In genomic region chr2:34799357-34800256, GRCm38 (mm10) we compare ENCODE assay signal across 8 mouse cellular contexts. TPM values are rescaled to one million over a fixed set of nuclear protein-coding genes. Genes with fewer than 3 reads are reported as not detected.
DNase-seq lines count a peak whose midpoint lies in the region; ATAC-seq and TF ChIP-seq lines count a peak whose summit lies in the region.

Gene Rabepk, minus strand, starts transcription at chr2:34799912.

- ATAC-seq in heart, embryonic 13.5 days (ENCODE audit: extremely low read depth, insufficient number of reproducible peaks, low FRiP score, low TSS enrichment) = peak; percentile 75
- peak; percentile 75 for ATAC-seq in liver, embryonic 14.5 days (ENCODE audit: insufficient read depth)
- ATAC-seq in stomach, embryonic 15.5 days (ENCODE audit: insufficient read depth, low FRiP score, low read depth) = peak; percentile 83

- H3K9ac ChIP-seq in CH12.LX (ENCODE audit: insufficient read depth, low read depth) = peak within 1 kb of the TSS; percentile 74
- H3K9ac ChIP-seq in heart, embryonic 13.5 days = peak within 1 kb of the TSS; percentile 86
- H3K9ac ChIP-seq in liver, embryonic 14.5 days (replicated peaks) = peak within 1 kb of the TSS; percentile 69
- H3K9ac ChIP-seq in stomach, embryonic 15.5 days = peak within 1 kb of the TSS; percentile 51

- peaks cover 0 to 30% of the 10 kb centered on the region in 2 experiments; a peak in 3 of 4 replicates for H3K4me1 ChIP-seq in CH12.LX (ENCODE audit: control insufficient read depth in 1 of 2, insufficient read depth in 2 of 2)
- H3K4me1 ChIP-seq in heart, embryonic 13.5 days = peaks cover 29% of the 10 kb centered on the region
- H3K4me1 ChIP-seq in liver, embryonic 14.5 days (replicated peaks; ENCODE audit: control insufficient read depth in 2 of 2, insufficient read depth in 2 of 2, low read length in 1 of 2) = peaks cover 23 to 30% of the 10 kb centered on the region in 2 experiments
- peaks cover 16% of the 10 kb centered on the region for H3K4me1 ChIP-seq in stomach, embryonic 15.5 days

- H3K27ac ChIP-seq in CH12.LX (ENCODE audit: insufficient read depth, low read depth) = peak within 1 kb of the TSS; percentile 43; the same call in 1 of the 2 replicates
- peak within 1 kb of the TSS; percentile 77 for H3K27ac ChIP-seq in heart, embryonic 13.5 days (replicated peaks)
- peak within 1 kb of the TSS; percentile 65 for H3K27ac ChIP-seq in liver, embryonic 14.5 days
- H3K27ac ChIP-seq in stomach, embryonic 15.5 days = peak within 1 kb of the TSS; percentile 80

- peak; percentile 84 for TF ChIP-seq POLR2A in CH12.LX (IDR thresholded peaks at IDR 0.05; ENCODE audit: low read depth, low read length)

- DNase-seq in CH12.LX (ENCODE audit: extremely low read depth) = peak; percentile 92
- DNase-seq in c-Kit-negative CD71-positive TER-119-positive erythroid progenitor cells, embryonic 14.5 days (ENCODE audit: low read depth, low spot score) = peak; percentile 76
- DNase-seq in fibroblast of lung, adult 2 months (ENCODE audit: low read depth) = peak; percentile 64
- DNase-seq in kidney, postnatal 10 days = peak; percentile 92
- DNase-seq in liver, embryonic 14.5 days (ENCODE audit: low read depth in 3 of 3, low spot score in 3 of 3) = peak; percentile 81 to 83 (median 82)
- DNase-seq in neural tube, embryonic 10.5 days (ENCODE audit: extremely low spot score, low spot score) = peak; percentile 80

- in situ Hi-C loops in CH12.LX (cut with MboI; ENCODE audit: low pct_ligation_motif_present, low pct_unique_long_range_greater_than_20kb, low sequenced_read_pairs) = loop anchor here (10.0 to 25.0 kb wide), 2 partner anchors 165 to 313 kb away; partner anchors contain the start of genes AI182371, Cntrl and Traf1

- H3K36me3 ChIP-seq in CH12.LX (replicated peaks in 1 of 2; ENCODE audit: control insufficient read depth in 1 of 2, insufficient read depth in 1 of 2, low read length in 1 of 2) = peaks cover 16 to 33% of the 10 kb centered on the region in 2 experiments
- H3K36me3 ChIP-seq in heart, embryonic 13.5 days = peaks cover 30% of the 10 kb centered on the region
- peaks cover 10% of the 10 kb centered on the region for H3K36me3 ChIP-seq in liver, embryonic 14.5 days (replicated peaks; ENCODE audit: control insufficient read depth, insufficient read depth, low read depth)
- H3K36me3 ChIP-seq in stomach, embryonic 15.5 days = no peaks in the 10 kb centered on the region

- TF ChIP-seq EP300 in CH12.LX (IDR thresholded peaks at IDR 0.05; ENCODE audit: low read length) = no peak
- no peak for TF ChIP-seq EP300 in liver, embryonic 14.5 days (IDR thresholded peaks at IDR 0.05; ENCODE audit: low read depth)

- H3K4me2 ChIP-seq in CH12.LX (ENCODE audit: insufficient read depth, low read depth, poor library complexity, severe bottlenecking) = peak within 1 kb of the TSS; percentile 93
- peak within 1 kb of the TSS; percentile 85 for H3K4me2 ChIP-seq in heart, embryonic 13.5 days
- peak within 1 kb of the TSS; percentile 74 for H3K4me2 ChIP-seq in liver, embryonic 14.5 days (ENCODE audit: low read depth)
- peak within 1 kb of the TSS; percentile 76 for H3K4me2 ChIP-seq in stomach, embryonic 15.5 days

- WGBS in heart, embryonic 13.5 days = 4% methylated on average over 44 of the region's 44 CpGs
- 1% methylated on average over 44 of the region's 44 CpGs for WGBS in liver, embryonic 14.5 days (ENCODE audit: insufficient replicate concordance)
- 3% methylated on average over 44 of the region's 44 CpGs for WGBS in stomach, embryonic 15.5 days

- no peak for TF ChIP-seq RAD21 in CH12.LX (IDR thresholded peaks at IDR 0.05; ENCODE audit: low read depth, low read length)

- no peaks in the 10 kb centered on the region for H3K9me3 ChIP-seq in CH12.LX (replicated peaks; ENCODE audit: low read length)
- no peaks in the 10 kb centered on the region for H3K9me3 ChIP-seq in heart, embryonic 13.5 days
- no peaks in the 10 kb centered on the region for H3K9me3 ChIP-seq in liver, embryonic 14.5 days (ENCODE audit: control insufficient read depth, low read length)
- no peaks in the 10 kb centered on the region for H3K9me3 ChIP-seq in stomach, embryonic 15.5 days

- H3K4me3 ChIP-seq in CH12.LX (replicated peaks in 1 of 3; ENCODE audit: low read depth in 2 of 3, low read length in 2 of 3, poor library complexity in 1 of 3) = peak within 1 kb of the TSS; percentile 61 to 87 (median 75)
- peak within 1 kb of the TSS; percentile 71 for H3K4me3 ChIP-seq in heart, embryonic 13.5 days
- peak within 1 kb of the TSS; percentile 67 to 98 for H3K4me3 ChIP-seq in liver, embryonic 14.5 days (ENCODE audit: insufficient read depth in 1 of 2, low read depth in 2 of 2, low read length in 2 of 2)
- H3K4me3 ChIP-seq in stomach, embryonic 15.5 days (replicated peaks) = peak within 1 kb of the TSS; percentile 81

- H3K79me2 ChIP-seq in CH12.LX (replicated peaks; ENCODE audit: control insufficient read depth, extremely low read depth, insufficient read depth, poor library complexity, severe bottlenecking) = peaks cover 20% of the 10 kb centered on the region

- TF ChIP-seq CTCF in CH12.LX (conservative IDR thresholded peaks at IDR 0.05 in 1 of 2, IDR thresholded peaks at IDR 0.05 in 1 of 2; ENCODE audit: low read depth in 2 of 2, low read length in 2 of 2) = no peak
- no peak for TF ChIP-seq CTCF in liver, embryonic 14.5 days (IDR thresholded peaks at IDR 0.05; ENCODE audit: low read depth)

- no peaks in the 10 kb centered on the region for H3K27me3 ChIP-seq in CH12.LX (replicated peaks)
- H3K27me3 ChIP-seq in heart, embryonic 13.5 days (replicated peaks) = no peaks in the 10 kb centered on the region
- no peaks in the 10 kb centered on the region for H3K27me3 ChIP-seq in liver, embryonic 14.5 days (ENCODE audit: control insufficient read depth, insufficient read depth, low read length)
- no peaks in the 10 kb centered on the region for H3K27me3 ChIP-seq in stomach, embryonic 15.5 days (replicated peaks)

- dilution Hi-C loops in CH12.LX (cut with MboI; ENCODE audit: extremely low pct_ligation_motif_present, extremely low pct_unique_long_range_greater_than_20kb, low sequenced_read_pairs) = no loop called here

TF ChIP-seq in CH12.LX, 34 proteins besides CTCF, POLR2A, EP300 and RAD21 (continues in another document):
- TF ChIP-seq ZKSCAN1 (IDR thresholded peaks at IDR 0.05; ENCODE audit: borderline replicate concordance, low read depth, low read length) = no peak
- 0 out of 2 replicates have a peak, but pooled peaks have one; percentile 15 for TF ChIP-seq ETS1 (conservative IDR thresholded peaks at IDR 0.05; ENCODE audit: low read depth, low read length)
- no peak for TF ChIP-seq JUN (IDR thresholded peaks at IDR 0.05; ENCODE audit: insufficient read depth, low read depth, low read length)
- no peak for TF ChIP-seq MYC (IDR thresholded peaks at IDR 0.05; ENCODE audit: low read depth, low read length)
- TF ChIP-seq TBP (conservative IDR thresholded peaks at IDR 0.05; ENCODE audit: low read depth, low read length) = 0 out of 2 replicates have a peak, but pooled peaks have one; percentile 42
- 0 out of 2 replicates have a peak, but pooled peaks have one; percentile 47 for TF ChIP-seq KAT2A (IDR thresholded peaks at IDR 0.05; ENCODE audit: insufficient replicate concordance, low read length)
- TF ChIP-seq BHLHE40 (IDR thresholded peaks at IDR 0.05; ENCODE audit: low read depth, low read length) = peak; percentile 93
- peak; percentile 47; the same call in 1 of the 2 replicates for TF ChIP-seq IRF4 (IDR thresholded peaks at IDR 0.05; ENCODE audit: low read depth, low read length)
- peak; percentile 82 for TF ChIP-seq TCF12 (IDR thresholded peaks at IDR 0.05; ENCODE audit: low read depth, low read length)
- no peak for TF ChIP-seq MAFK (IDR thresholded peaks at IDR 0.05; ENCODE audit: insufficient replicate concordance, low read length)
- TF ChIP-seq HCFC1 (IDR thresholded peaks at IDR 0.05; ENCODE audit: low read depth, low read length) = peak; percentile 70
- TF ChIP-seq USF2 (conservative IDR thresholded peaks at IDR 0.05; ENCODE audit: low read depth, low read length) = no peak
- 0 out of 2 replicates have a peak, but pooled peaks have one; percentile 27 for TF ChIP-seq NRF1 (IDR thresholded peaks at IDR 0.05; ENCODE audit: low read depth, low read length)
- TF ChIP-seq PAX5 (IDR thresholded peaks at IDR 0.05; ENCODE audit: low read length) = no peak
- TF ChIP-seq MAX (IDR thresholded peaks at IDR 0.05; ENCODE audit: low read length) = peak; percentile 28; the same call in 1 of the 2 replicates
- no peak for TF ChIP-seq POLR2AphosphoS2 (IDR thresholded peaks at IDR 0.05; ENCODE audit: low read depth, low read length)
- peak; percentile 96 for TF ChIP-seq ELF1 (IDR thresholded peaks at IDR 0.05; ENCODE audit: low read depth, low read length)
- TF ChIP-seq E2F4 (IDR thresholded peaks at IDR 0.05; ENCODE audit: insufficient replicate concordance, low read depth, low read length) = 0 out of 2 replicates have a peak, but pooled peaks have one; percentile 59
- TF ChIP-seq JUND (conservative IDR thresholded peaks at IDR 0.05; ENCODE audit: low read depth, low read length) = no peak
- TF ChIP-seq CHD1 (IDR thresholded peaks at IDR 0.05; ENCODE audit: low read depth, low read length) = no peak
- no peak for TF ChIP-seq ZC3H11A (IDR thresholded peaks at IDR 0.05; ENCODE audit: low read depth, low read length)
- no peak for TF ChIP-seq CHD2 (IDR thresholded peaks at IDR 0.05; ENCODE audit: low read length)
- TF ChIP-seq ZNF384 (IDR thresholded peaks at IDR 0.05; ENCODE audit: low read depth, low read length) = no peak
- TF ChIP-seq ZMIZ1 (IDR thresholded peaks at IDR 0.05; ENCODE audit: low read depth, low read length) = peak; percentile 88
- TF ChIP-seq USF1 (IDR thresholded peaks at IDR 0.05; ENCODE audit: low read depth, low read length) = no peak
- TF ChIP-seq SIN3A (IDR thresholded peaks at IDR 0.05; ENCODE audit: low read length) = peak; percentile 87
- no peak for TF ChIP-seq GABPA (IDR thresholded peaks at IDR 0.05; ENCODE audit: insufficient replicate concordance, low read depth, low read length)
- no peak for TF ChIP-seq UBTF (IDR thresholded peaks at IDR 0.05; ENCODE audit: low read depth, low read length)
- peak; percentile 78; the same call in 1 of the 2 replicates for TF ChIP-seq NELFE (IDR thresholded peaks at IDR 0.05; ENCODE audit: low read depth, low read length)

RNA-seq across cellular contexts. Expression of gene Rabepk, which starts in this region (rescaled TPM):
- 80.4 and 88.4 TPM in 2 replicates for total RNA-seq in CH12.LX (2012; rRNA removed)
- total RNA-seq in CH12.LX (2014; rRNA removed) = 61.2 and 68.8 TPM in 2 replicates
- 62.1 and 64.1 TPM in 2 replicates for polyA plus RNA-seq in CH12.LX (2012; ENCODE audit: insufficient read length, low read depth)
- 22.9 and 27.2 TPM in 2 replicates for polyA plus RNA-seq in heart, embryonic 13.5 days (2015; fragmentation: Nextera tagmentation; extraction: Ambion mirVana)
- 12.3 and 15.3 TPM in 2 replicates for polyA plus RNA-seq in liver, embryonic 14.5 days (2012; rRNA removed)
- polyA plus RNA-seq in liver, embryonic 14.5 days (2014; fragmentation: Nextera tagmentation; extraction: Ambion mirVana) = 25.5 and 25.6 TPM in 2 replicates
- polyA plus RNA-seq in stomach, embryonic 15.5 days (2015; fragmentation: Nextera tagmentation; extraction: Ambion mirVana) = 39.6 and 43.9 TPM in 2 replicates

Comparison
In these comparisons a context has a peak if more than half of its experiments do, and no peak if none do; other contexts are left out.
1. Peak in every context shown above with its lines: DNase-seq, ATAC-seq, H3K4me3 ChIP-seq and H3K27ac ChIP-seq.